Mouse (Mus musculus): ENCODE data around the gene Wdr78. TPM values are rescaled to one million over a fixed set of nuclear protein-coding genes. Genes with fewer than 3 reads are reported as not detected.

The Wdr78 gene
- polyA plus RNA-seq, 1 experiment from 2014 or later: 2.0 TPM

DNA sequence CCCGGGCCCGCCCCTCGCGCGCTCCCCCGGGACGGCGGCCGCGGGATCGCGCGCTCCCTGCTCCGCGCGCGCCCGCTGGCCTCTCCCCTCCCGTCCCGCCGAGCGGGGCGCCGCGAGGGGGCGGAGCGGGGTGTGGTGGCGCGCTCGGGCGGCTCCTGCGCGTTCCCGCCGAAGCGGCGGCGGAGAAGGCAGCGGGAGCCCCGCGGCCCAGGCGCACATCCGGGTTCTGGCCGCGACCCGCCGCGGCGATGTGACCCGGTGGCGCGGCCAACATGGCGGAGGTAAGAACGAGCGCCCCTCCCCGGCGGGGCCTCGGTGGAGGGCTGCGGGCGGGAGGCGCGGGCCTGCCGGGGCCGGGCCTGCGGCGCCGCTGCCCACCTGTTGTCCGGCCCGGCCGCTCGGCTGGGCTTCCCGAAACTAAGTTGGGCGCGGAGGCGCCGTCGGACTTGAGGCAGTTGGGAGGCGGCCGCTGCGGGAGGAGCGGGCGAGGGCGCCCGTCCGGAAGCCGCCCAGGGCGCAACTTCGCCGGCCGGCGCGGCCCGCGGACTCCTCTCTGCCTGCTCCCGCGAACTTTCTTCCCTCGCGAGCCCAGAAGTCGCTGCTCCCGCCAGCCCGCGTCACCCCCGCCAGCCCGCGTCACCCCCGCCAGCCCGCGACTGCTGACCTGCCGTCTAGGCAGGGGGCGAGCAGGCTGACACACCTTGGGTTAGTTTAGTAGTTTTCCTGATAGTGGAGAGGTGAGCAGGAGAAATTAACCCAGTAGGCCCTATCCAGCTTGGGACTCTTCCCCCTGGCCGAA is 5.1 kb upstream of the Wdr78 start:
- Histone ChIP-seq H3K9me3 (replicated peaks) (no peaks in the 10 kb centered on the region), H3K27ac (ENCODE audit: poor library complexity, severe bottlenecking) (peak overlapping the region; percentile 95), H3K4me3 (peak overlapping the region; percentile 73), H3K4me2 (peak overlapping the region; percentile 63), H3K4me1 (replicated peaks) (peaks cover 21% of the 10 kb centered on the region), H3K9ac (peak overlapping the region; percentile 87), H3K27me3 (replicated peaks) (no peaks in the 10 kb centered on the region), H3K36me3 (peaks cover 5% of the 10 kb centered on the region)
- ATAC-seq (ENCODE audit: insufficient number of reproducible peaks, low FRiP score): peak; percentile 78
- WGBS: under 1% methylated on average over 96 of the region's 111 CpGs

DNA sequence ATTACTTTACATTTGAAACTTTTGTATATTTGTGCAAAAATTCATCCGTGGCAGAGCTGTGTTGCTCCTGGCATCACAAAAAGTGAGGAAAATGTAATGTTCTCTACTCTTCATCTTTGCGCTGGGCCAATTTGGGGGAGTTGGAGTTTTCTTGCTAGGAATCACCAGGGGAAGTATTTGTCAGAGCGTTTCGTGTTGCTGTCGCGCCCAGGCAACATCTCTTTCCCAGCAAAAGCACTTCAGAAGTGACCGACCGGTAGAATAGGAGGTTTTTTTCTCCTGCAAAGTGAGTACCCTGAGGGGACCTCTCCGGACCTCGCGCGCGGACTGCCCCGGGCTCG is 4.5 kb upstream of the Wdr78 start:
- H3K4me1 ChIP-seq (replicated peaks): peaks cover 21% of the 10 kb centered on the region
- H3K9me3 ChIP-seq (replicated peaks): no peaks in the 10 kb centered on the region
- peak overlapping the region; percentile 45 for H3K9ac ChIP-seq
- H3K4me2 ChIP-seq: peak overlapping the region; percentile 63
- H3K4me3 ChIP-seq: peak overlapping the region; percentile 73
- no peaks in the 10 kb centered on the region for H3K27me3 ChIP-seq (replicated peaks)
- WGBS: under 1% methylated on average over 15 of the region's 15 CpGs
- ATAC-seq (ENCODE audit: insufficient number of reproducible peaks, low FRiP score): no peak
- H3K36me3 ChIP-seq: peaks cover 5% of the 10 kb centered on the region
- peak overlapping the region; percentile 95 for H3K27ac ChIP-seq (ENCODE audit: poor library complexity, severe bottlenecking)

GRCm38 (mm10) chr4:103113402-103113801 is 953 bp downstream of the Wdr78 start:
- WGBS: 12% methylated on average over 11 of the region's 11 CpGs
- Histone ChIP-seq H3K4me2 (peak overlapping the region; percentile 75), H3K4me1 (replicated peaks) (peaks cover 19% of the 10 kb centered on the region), H3K27ac (ENCODE audit: poor library complexity, severe bottlenecking) (no peak overlapping the region), H3K36me3 (peaks cover 5% of the 10 kb centered on the region), H3K27me3 (replicated peaks) (no peaks in the 10 kb centered on the region), H3K9ac (peak overlapping the region; percentile 85), H3K4me3 (peak overlapping the region; percentile 67), H3K9me3 (replicated peaks) (no peaks in the 10 kb centered on the region)
- no peak for ATAC-seq (ENCODE audit: insufficient number of reproducible peaks, low FRiP score)

DNA sequence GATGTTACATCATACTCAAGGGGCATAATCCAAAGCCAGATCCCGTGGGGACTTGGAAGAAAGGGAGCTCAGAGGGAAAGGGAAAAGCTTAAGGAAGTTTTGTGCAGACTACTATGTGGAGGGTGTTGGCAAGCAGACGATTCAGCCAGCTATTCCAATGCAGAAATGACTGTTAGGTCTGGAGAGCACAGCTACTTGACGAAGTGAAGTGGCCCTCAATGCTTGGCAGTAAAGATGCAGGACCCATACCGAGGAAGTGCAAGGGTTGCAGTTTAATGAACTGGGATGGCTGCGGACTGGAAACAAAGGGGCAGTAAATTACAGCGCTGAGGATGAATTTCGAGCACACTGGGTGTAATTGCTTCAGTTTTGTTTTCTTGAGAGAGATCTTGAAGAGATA is 1.7 kb downstream of the Wdr78 start:
- ATAC-seq (ENCODE audit: insufficient number of reproducible peaks, low FRiP score): no peak
- H3K4me1 ChIP-seq (replicated peaks): peaks cover 23% of the 10 kb centered on the region
- H3K9ac ChIP-seq: peak overlapping the region; percentile 85; the same call in 1 of the 2 replicates
- H3K9me3 ChIP-seq (replicated peaks): no peaks in the 10 kb centered on the region
- H3K27ac ChIP-seq (ENCODE audit: poor library complexity, severe bottlenecking): no peak overlapping the region
- H3K27me3 ChIP-seq (replicated peaks): no peaks in the 10 kb centered on the region
- peak overlapping the region; percentile 75 for H3K4me2 ChIP-seq
- 68% methylated on average over 7 of the region's 7 CpGs for WGBS
- peaks cover 5% of the 10 kb centered on the region for H3K36me3 ChIP-seq
- H3K4me3 ChIP-seq: peak overlapping the region; percentile 67; the same call in 1 of the 2 replicates

GRCm38 (mm10) chr4:103098532-103098931 is 15.8 kb downstream of the Wdr78 start:
- H3K4me3 ChIP-seq: no peak overlapping the region
- H3K4me2 ChIP-seq: no peak overlapping the region
- 85% methylated on average over 5 of the region's 5 CpGs for WGBS
- H3K9ac ChIP-seq: no peak overlapping the region
- no peaks in the 10 kb centered on the region for H3K27me3 ChIP-seq (replicated peaks)
- H3K27ac ChIP-seq (ENCODE audit: poor library complexity, severe bottlenecking): no peak overlapping the region
- 0 out of 2 replicates have a peak, but pooled peaks cover 2% of the 10 kb centered on the region for H3K4me1 ChIP-seq (replicated peaks)
- no peak for ATAC-seq (ENCODE audit: insufficient number of reproducible peaks, low FRiP score)
- H3K9me3 ChIP-seq (replicated peaks): no peaks in the 10 kb centered on the region
- no peaks in the 10 kb centered on the region for H3K36me3 ChIP-seq

DNA sequence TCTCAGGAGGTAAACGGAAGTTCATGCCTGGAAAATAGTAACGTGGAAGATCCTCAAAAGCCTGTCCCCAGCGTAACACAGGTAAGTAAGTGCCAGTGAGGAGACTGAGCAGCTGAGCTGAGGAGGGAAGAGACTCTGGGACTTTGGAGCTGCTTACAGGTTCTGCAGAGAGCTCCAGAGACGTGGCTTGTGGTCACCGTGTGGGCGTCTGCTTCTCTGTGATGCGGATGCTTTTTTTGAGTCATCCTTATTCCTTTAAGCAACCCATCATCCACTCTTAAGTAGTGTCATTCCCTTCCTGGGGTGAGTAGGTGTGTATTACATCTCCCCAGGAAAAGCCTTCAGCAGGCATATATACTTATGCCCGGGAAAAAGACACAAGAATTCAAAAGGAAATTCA is 18.4 kb downstream of the Wdr78 start:
- ATAC-seq (ENCODE audit: insufficient number of reproducible peaks, low FRiP score): no peak
- Histone ChIP-seq H3K9ac (no peak overlapping the region), H3K36me3 (no peaks in the 10 kb centered on the region), H3K9me3 (replicated peaks) (no peaks in the 10 kb centered on the region), H3K4me2 (no peak overlapping the region), H3K4me1 (replicated peaks) (0 out of 2 replicates have a peak, but pooled peaks cover 2% of the 10 kb centered on the region), H3K27me3 (replicated peaks) (no peaks in the 10 kb centered on the region), H3K4me3 (no peak overlapping the region), H3K27ac (ENCODE audit: poor library complexity, severe bottlenecking) (no peak overlapping the region)
- 87% methylated on average over 8 of the region's 8 CpGs for WGBS

- no peaks in the 10 kb centered on the region for H3K9me3 ChIP-seq (replicated peaks)
- H3K36me3 ChIP-seq: no peaks in the 10 kb centered on the region
- no peaks in the 10 kb centered on the region for H3K4me1 ChIP-seq (replicated peaks)
- ATAC-seq (ENCODE audit: insufficient number of reproducible peaks, low FRiP score): no peak
- no peak overlapping the region for H3K27ac ChIP-seq (ENCODE audit: poor library complexity, severe bottlenecking)
- H3K4me2 ChIP-seq: no peak overlapping the region
- no peak overlapping the region for H3K4me3 ChIP-seq
- no peak overlapping the region for H3K9ac ChIP-seq
- H3K27me3 ChIP-seq (replicated peaks): no peaks in the 10 kb centered on the region
- WGBS: 88% methylated on average over 5 of the region's 5 CpGs
Observed at GRCm38 (mm10) chr4:103085237-103085636, 29.1 kb downstream of the Wdr78 start.

- no peak overlapping the region for H3K9ac ChIP-seq
- H3K4me1 ChIP-seq (replicated peaks): no peaks in the 10 kb centered on the region
- H3K4me2 ChIP-seq: no peak overlapping the region
- H3K4me3 ChIP-seq: no peak overlapping the region
- ATAC-seq (ENCODE audit: insufficient number of reproducible peaks, low FRiP score): no peak
- WGBS: 78% methylated on average over 3 of the region's 3 CpGs
- H3K27ac ChIP-seq (ENCODE audit: poor library complexity, severe bottlenecking): no peak overlapping the region
- no peaks in the 10 kb centered on the region for H3K9me3 ChIP-seq (replicated peaks)
- no peaks in the 10 kb centered on the region for H3K27me3 ChIP-seq (replicated peaks)
- H3K36me3 ChIP-seq: no peaks in the 10 kb centered on the region
Observed at GRCm38 (mm10) chr4:103070631-103071030, 43.7 kb downstream of the Wdr78 start.

- H3K36me3 ChIP-seq: no peaks in the 10 kb centered on the region
- no peak for ATAC-seq (ENCODE audit: insufficient number of reproducible peaks, low FRiP score)
- H3K4me1 ChIP-seq (replicated peaks): no peaks in the 10 kb centered on the region
- H3K4me3 ChIP-seq: no peak overlapping the region
- no peak overlapping the region for H3K4me2 ChIP-seq
- no peak overlapping the region for H3K27ac ChIP-seq (ENCODE audit: poor library complexity, severe bottlenecking)
- no peak overlapping the region for H3K9ac ChIP-seq
- WGBS: 83% methylated on average over 6 of the region's 6 CpGs
- no peaks in the 10 kb centered on the region for H3K27me3 ChIP-seq (replicated peaks)
- no peaks in the 10 kb centered on the region for H3K9me3 ChIP-seq (replicated peaks)
Observed at GRCm38 (mm10) chr4:103067906-103068655, 46.3 kb downstream of the Wdr78 start.

- H3K27ac ChIP-seq (ENCODE audit: poor library complexity, severe bottlenecking): no peak overlapping the region
- 68% methylated on average over 5 of the region's 5 CpGs for WGBS
- H3K9me3 ChIP-seq (replicated peaks): no peaks in the 10 kb centered on the region
- no peaks in the 10 kb centered on the region for H3K36me3 ChIP-seq
- H3K27me3 ChIP-seq (replicated peaks): no peaks in the 10 kb centered on the region
- no peak overlapping the region for H3K4me3 ChIP-seq
- H3K9ac ChIP-seq: no peak overlapping the region
- no peaks in the 10 kb centered on the region for H3K4me1 ChIP-seq (replicated peaks)
- no peak overlapping the region for H3K4me2 ChIP-seq
- ATAC-seq (ENCODE audit: insufficient number of reproducible peaks, low FRiP score): no peak
Observed at GRCm38 (mm10) chr4:103064976-103065375, 49.4 kb downstream of the Wdr78 start.

- WGBS: 73% methylated on average over 2 of the region's 2 CpGs
Observed at GRCm38 (mm10) chr4:103064421-103064820, 49.9 kb downstream of the Wdr78 start.

More at GRCm38 (mm10) chr4:103064421-103064820, 49.9 kb downstream of the Wdr78 start:
- H3K4me2 ChIP-seq: no peak overlapping the region
- no peaks in the 10 kb centered on the region for H3K4me1 ChIP-seq (replicated peaks)
- H3K27me3 ChIP-seq (replicated peaks): no peaks in the 10 kb centered on the region
- no peaks in the 10 kb centered on the region for H3K36me3 ChIP-seq
- no peaks in the 10 kb centered on the region for H3K9me3 ChIP-seq (replicated peaks)
- H3K27ac ChIP-seq (ENCODE audit: poor library complexity, severe bottlenecking): no peak overlapping the region
- no peak overlapping the region for H3K4me3 ChIP-seq
- H3K9ac ChIP-seq: no peak overlapping the region
- no peak for ATAC-seq (ENCODE audit: insufficient number of reproducible peaks, low FRiP score)

All from heart, embryonic 12.5 days (tissue).